Mouse (Mus musculus) frontal cortex, postnatal 25 days (tissue): ENCODE measurements around the gene Gm17581.

Source experiments
- DNase-seq, 2 experiments: peaks; one replicate each; pipeline ENCODE4 v3.0.0; 2022; ENCODE audit warnings: low spot score in 2 of 2

Gene Gm17581

DNA sequence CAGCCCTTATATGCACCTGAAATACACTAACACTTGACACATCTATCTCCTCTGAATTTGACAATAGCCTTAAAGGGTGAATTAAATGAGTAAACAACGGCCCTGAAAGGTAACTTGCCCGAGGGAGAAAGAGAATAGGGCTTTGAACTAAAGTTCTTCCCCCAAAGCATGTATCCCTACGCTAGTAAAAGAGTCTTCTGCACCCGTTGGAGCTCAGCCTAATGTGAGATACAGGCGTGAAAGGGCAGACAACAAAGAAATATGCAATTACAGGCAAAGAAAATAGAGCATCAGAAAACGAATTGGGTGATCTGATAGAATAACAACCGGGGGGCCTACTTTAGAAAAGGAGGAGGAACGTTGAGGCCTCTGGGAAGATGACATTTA lies 44.3 kb downstream of the Gm17581 start:
- no peak for DNase-seq

DNA sequence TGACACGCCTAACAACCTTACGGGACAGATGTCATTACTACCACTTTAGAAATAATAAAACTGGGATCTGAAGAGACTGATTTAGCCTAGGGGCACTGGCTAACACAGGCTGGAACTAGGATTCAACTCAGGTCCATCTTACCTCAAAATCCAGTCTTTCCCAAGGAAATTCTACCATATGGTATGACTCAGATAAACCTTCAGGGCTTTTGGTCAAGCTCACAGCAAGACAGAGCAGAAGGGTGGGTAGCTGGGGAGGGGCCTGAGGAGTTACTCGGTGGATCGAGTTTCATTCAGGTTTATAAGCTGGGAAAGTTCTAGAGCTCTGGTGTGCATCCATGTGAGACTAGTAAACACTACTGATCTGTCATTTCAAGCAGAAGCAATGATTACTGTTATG lies 46.5 kb downstream of the Gm17581 start:
- DNase-seq, result no peak

DNA sequence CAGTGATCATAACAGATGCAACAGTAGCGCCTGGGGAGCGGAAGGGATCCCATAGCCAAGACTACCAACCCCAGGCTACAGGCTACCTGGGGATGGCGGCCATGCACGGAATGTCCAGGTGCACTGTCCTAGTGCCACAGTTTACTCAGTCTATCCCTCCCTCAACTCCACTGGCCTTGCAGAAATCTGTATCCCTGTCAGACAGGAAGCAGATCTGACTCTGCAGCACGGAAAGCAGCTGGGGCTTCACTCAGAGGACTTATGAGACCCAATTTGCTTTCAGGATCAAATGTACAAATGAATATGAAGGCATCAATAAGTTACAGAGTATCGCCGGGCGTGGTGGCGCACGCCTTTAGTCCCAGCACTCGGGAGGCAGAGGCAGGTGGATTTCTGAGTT lies 47.9 kb downstream of the Gm17581 start:
- no peak for DNase-seq

DNA sequence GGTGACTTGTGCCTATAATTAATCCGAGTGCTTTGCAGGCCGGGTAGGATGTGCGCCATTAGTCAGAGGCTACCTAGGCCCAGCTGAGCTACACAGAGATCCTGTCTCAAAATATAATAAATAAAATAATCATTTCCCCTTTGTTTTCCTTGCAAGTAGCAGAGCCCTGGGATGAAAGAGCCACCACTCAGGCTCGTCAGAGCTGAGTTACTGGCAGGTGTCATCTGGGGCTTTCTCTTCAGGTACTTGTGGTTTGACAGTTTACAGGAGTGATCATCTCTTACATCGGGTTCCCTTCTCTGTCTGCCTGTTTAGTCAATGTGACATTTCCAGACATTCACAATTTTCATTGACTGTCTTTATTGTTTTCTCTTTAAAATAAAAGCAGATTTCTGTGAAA lies 49.1 kb downstream of the Gm17581 start:
- DNase-seq, result no peak
